Mouse (Mus musculus): ENCODE measurements around the gene Rsad2.

- TF ChIP-seq CTCF (IDR thresholded peaks at IDR 0.05; ENCODE audit: borderline replicate concordance, control insufficient read depth, extremely low read depth, insufficient read depth, low read length, poor library complexity) (no peak), POLR2A (IDR thresholded peaks at IDR 0.05; ENCODE audit: control insufficient read depth, extremely low read depth, insufficient read depth, low read length, poor library complexity) (no peak)
Measured at GRCm38 (mm10) chr12:26418322-26418721, 37.9 kb downstream of the Rsad2 start.
